Mouse (Mus musculus): Measurements from ENCODE around the gene Ctr9. TPM values are rescaled to one million over a fixed set of nuclear protein-coding genes. Genes with fewer than 3 reads are reported as not detected.

Gene Ctr9
- polyA plus RNA-seq, 1 experiment from 2014 or later: 63.3 TPM

Other genes starting within 250 kb of the Ctr9 start
- gene Rnf141, start 184.5 kb upstream of the Ctr9 start, polyA plus RNA-seq (2014; fragmentation: Nextera tagmentation; extraction: Ambion mirVana): 41.0 and 48.1 TPM in 2 replicates
- 5.6 and 9.5 TPM in 2 replicates for gene Lyve1, start 165.7 kb upstream of the Ctr9 start, polyA plus RNA-seq (2014; fragmentation: Nextera tagmentation; extraction: Ambion mirVana)
- 30.0 and 36.3 TPM in 2 replicates for gene Mrvi1, start 46.5 kb upstream of the Ctr9 start, polyA plus RNA-seq (2014; fragmentation: Nextera tagmentation; extraction: Ambion mirVana)
- 843 and 869 TPM in 2 replicates for gene Eif4g2, start 54.1 kb downstream of the Ctr9 start, polyA plus RNA-seq (2014; fragmentation: Nextera tagmentation; extraction: Ambion mirVana)